Mouse (Mus musculus) right cerebral cortex, postnatal 14 days (tissue): ENCODE measurements around the gene Moxd1.
A peak's percentile ranks its signal among the peaks of the same experiment; 100 is the strongest.
"Not testable (repeated sequence)": the region's sequence is repeated elsewhere in the genome, so short reads cannot be mapped to it uniquely, and the experiment has no call there.

ENCODE experiments used
- DNase-seq: peaks from one replicate; pipeline ENCODE4 v3.0.0; 2022

Gene Moxd1

GRCm38 (mm10) chr10:24276211-24276610, 52.9 kb downstream of the Moxd1 start:
- DNase-seq: no peak

GRCm38 (mm10) chr10:24282650-24283049, 59.3 kb downstream of the Moxd1 start:
- no peak for DNase-seq

GRCm38 (mm10) chr10:24291611-24292010, 68.3 kb downstream of the Moxd1 start:
- DNase-seq: no peak

- DNase-seq: no peak
Measured at GRCm38 (mm10) chr10:24292671-24293070, 69.4 kb downstream of the Moxd1 start.

- DNase-seq: no peak
Measured at GRCm38 (mm10) chr10:24296608-24297007, 73.3 kb downstream of the Moxd1 start.

GRCm38 (mm10) chr10:24297792-24298191, 74.5 kb downstream of the Moxd1 start:
- peak; percentile 73 for DNase-seq

GRCm38 (mm10) chr10:24298260-24299244, 75.2 kb downstream of the Moxd1 start:
- DNase-seq: peak; percentile 58

- DNase-seq: peak; percentile 71
Measured at GRCm38 (mm10) chr10:24312191-24312611, 88.9 kb downstream of the Moxd1 start.

- peak; percentile 49 for DNase-seq
Measured at GRCm38 (mm10) chr10:24317126-24317836, 94.0 kb downstream of the Moxd1 start.

GRCm38 (mm10) chr10:24320326-24320725, 97.0 kb downstream of the Moxd1 start:
- DNase-seq: no peak

- DNase-seq: no peak
Measured at GRCm38 (mm10) chr10:24323066-24323465, 99.7 kb downstream of the Moxd1 start.

GRCm38 (mm10) chr10:24327265-24327664, 103.9 kb downstream of the Moxd1 start:
- DNase-seq: not testable (repeated sequence)

- no peak for DNase-seq
Measured at GRCm38 (mm10) chr10:24332799-24333198, 109.5 kb downstream of the Moxd1 start.

- DNase-seq: no peak
Measured at GRCm38 (mm10) chr10:24339593-24340143, 116.4 kb downstream of the Moxd1 start.

GRCm38 (mm10) chr10:24340551-24341213, 117.4 kb downstream of the Moxd1 start:
- no peak for DNase-seq

- no peak for DNase-seq
Measured at GRCm38 (mm10) chr10:24341214-24341589, 117.9 kb downstream of the Moxd1 start.

GRCm38 (mm10) chr10:24343068-24343467, 119.8 kb downstream of the Moxd1 start:
- no peak for DNase-seq
